Mouse (Mus musculus) neural tube, embryonic 14.5 days (tissue): ENCODE results near the gene Rps6kc1. TPM values are rescaled to one million over a fixed set of nuclear protein-coding genes. Genes with fewer than 3 reads are reported as not detected.
A peak's percentile ranks its signal among the peaks of the same experiment; 100 is the strongest.
"Not testable (repeated sequence)": the region's sequence is repeated elsewhere in the genome, so short reads cannot be mapped to it uniquely, and the experiment has no call there.

ENCODE experiments used
- ATAC-seq: fragments of 200-750 bp; cut with Nextera tagmentation; 2 replicates; pipeline ENCODE4 v1.8.0; 2017; ENCODE audit warnings: low read depth, mild to moderate bottlenecking, moderate TSS enrichment, moderate library complexity
- H3K27ac ChIP-seq: fragments of 300-500 bp; sonication (generic); 2 replicates; pipeline ENCODE4 v1.5.1; 2014; ENCODE audit warnings: low read depth, mild to moderate bottlenecking, control low read depth, low read length, moderate library complexity, mixed read lengths
- H3K27me3 ChIP-seq: fragments of 300-500 bp; sonication (generic); 2 replicates; pipeline ENCODE4 v1.6.1; 2014; ENCODE audit warnings: low read length; ENCODE audit not compliant: control insufficient read depth, insufficient read depth
- H3K36me3 ChIP-seq: fragments of 300-500 bp; sonication (generic); 2 replicates; pipeline ENCODE4 v1.6.1; 2014; ENCODE audit warnings: low read length, mixed read lengths; ENCODE audit not compliant: control insufficient read depth, insufficient read depth
- H3K4me1 ChIP-seq: fragments of 300-500 bp; sonication (generic); 2 replicates; pipeline ENCODE4 v1.6.1; 2014; ENCODE audit warnings: low read length; ENCODE audit not compliant: control insufficient read depth, insufficient read depth
- H3K4me2 ChIP-seq: fragments of 300-500 bp; sonication (generic); 2 replicates; pipeline ENCODE4 v1.6.1; 2014; ENCODE audit warnings: mild to moderate bottlenecking, low read depth, low read length, control low read depth
- H3K4me3 ChIP-seq: fragments of 300-500 bp; sonication (generic); 2 replicates; pipeline ENCODE4 v1.5.1; 2014; ENCODE audit warnings: low read depth, low read length, control low read depth, mixed read lengths
- H3K9ac ChIP-seq: fragments of 300-500 bp; sonication (generic); replicated peaks from 2 replicates; pipeline ENCODE4 v1.6.1; 2014; ENCODE audit warnings: low read depth, mild to moderate bottlenecking, control low read depth, low read length, mixed read lengths
- H3K9me3 ChIP-seq: fragments of 300-500 bp; sonication (generic); 2 replicates; pipeline ENCODE4 v1.6.1; 2016; ENCODE audit warnings: low read length; ENCODE audit not compliant: control insufficient read depth
- WGBS: fragments of 180-500 bp; shearing (Covaris S2); extraction: QIAGEN DNeasy Blood & Tissue Kit; methylation state at CpG from one replicate; pipeline ENCODE4 v1.1.7; 2014; 5-methylcytosine and 5-hydroxymethylcytosine counted together
- polyA plus RNA-seq: library from polyadenylated mRNA; unstranded; fragments of >200 nt; fragmentation: Nextera tagmentation; extraction: Ambion mirVana; gene quantifications from 2 replicates; pipeline ENCODE4 v1.2.1, GENCODE M21; 2014

Rps6kc1 gene
- polyA plus RNA-seq, 1 experiment from 2014 or later, result 27.6 TPM

GRCm38 (mm10) chr1:190930181-190930580, 18.6 kb upstream of the Rps6kc1 start:
- H3K9ac ChIP-seq, result no peak overlapping the region
- no peak overlapping the region for H3K4me2 ChIP-seq
- peaks cover 6% of the 10 kb centered on the region; the same call in 1 of the 2 replicates for H3K36me3 ChIP-seq
- H3K27me3 ChIP-seq, result no peaks in the 10 kb centered on the region
- H3K4me1 ChIP-seq, result peaks cover 16% of the 10 kb centered on the region
- no peak overlapping the region for H3K4me3 ChIP-seq
- no peak overlapping the region for H3K27ac ChIP-seq
- ATAC-seq, result no peak
- H3K9me3 ChIP-seq, result no peaks in the 10 kb centered on the region
- WGBS, result 84% methylated on average over 6 of the region's 6 CpGs

GRCm38 (mm10) chr1:190929010-190929695, 17.6 kb upstream of the Rps6kc1 start:
- H3K4me2 ChIP-seq, result peak overlapping the region; percentile 65
- H3K9me3 ChIP-seq, result no peaks in the 10 kb centered on the region
- ATAC-seq, result no peak
- peak overlapping the region; percentile 69 for H3K4me3 ChIP-seq
- H3K27me3 ChIP-seq, result no peaks in the 10 kb centered on the region
- H3K27ac ChIP-seq, result peak overlapping the region; percentile 99
- peak overlapping the region; percentile 93 for H3K9ac ChIP-seq
- 8% methylated on average over 26 of the region's 27 CpGs for WGBS
- H3K36me3 ChIP-seq, result no peaks in the 10 kb centered on the region
- peaks cover 16% of the 10 kb centered on the region for H3K4me1 ChIP-seq

DNA sequence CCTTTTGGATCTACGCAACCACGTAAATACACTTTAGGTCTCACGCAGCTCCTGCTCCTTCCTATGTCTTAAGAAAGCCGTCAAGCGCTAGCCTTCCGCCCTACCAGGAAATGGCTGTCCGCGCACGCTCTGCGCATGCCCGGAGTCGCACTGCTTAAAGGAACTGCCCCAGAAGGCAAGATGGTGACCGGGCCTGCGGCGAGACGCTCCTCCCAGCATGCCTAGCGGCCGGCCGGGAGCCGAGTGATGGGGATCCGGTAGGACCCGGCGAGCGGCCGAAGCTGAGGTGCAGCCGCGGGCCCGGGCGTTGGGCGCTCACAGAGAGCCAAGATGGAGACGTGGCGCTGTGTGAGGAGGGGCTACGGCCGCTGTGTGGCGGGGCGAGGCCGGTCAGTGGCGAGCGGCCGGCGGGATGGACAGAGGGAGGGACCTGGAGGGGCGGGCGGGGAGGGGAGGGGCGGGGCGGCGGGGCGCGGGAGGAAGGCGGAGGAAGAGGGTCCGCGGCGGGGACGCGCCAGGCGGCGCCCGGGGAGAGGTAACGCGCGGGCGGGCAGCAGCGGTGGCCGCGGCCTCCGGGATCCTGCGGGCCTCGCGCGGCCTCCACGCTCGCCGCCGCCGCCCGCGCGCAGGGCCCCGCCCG, 16.9 kb upstream of the Rps6kc1 start:
- H3K4me3 ChIP-seq, result peak overlapping the region; percentile 69
- no peaks in the 10 kb centered on the region for H3K36me3 ChIP-seq
- peak overlapping the region; percentile 99 for H3K27ac ChIP-seq
- no peaks in the 10 kb centered on the region for H3K27me3 ChIP-seq
- H3K9ac ChIP-seq, result peak overlapping the region; percentile 93
- H3K4me1 ChIP-seq, result peaks cover 16% of the 10 kb centered on the region
- peak; percentile 98 for ATAC-seq
- H3K9me3 ChIP-seq, result no peaks in the 10 kb centered on the region
- WGBS, result under 1% methylated on average over 61 of the region's 79 CpGs
- H3K4me2 ChIP-seq, result peak overlapping the region; percentile 75

GRCm38 (mm10) chr1:190927751-190928369, 16.3 kb upstream of the Rps6kc1 start:
- WGBS, result 21% methylated on average over 16 of the region's 16 CpGs
- peak overlapping the region; percentile 99 for H3K27ac ChIP-seq
- peaks cover 16% of the 10 kb centered on the region for H3K4me1 ChIP-seq
- no peaks in the 10 kb centered on the region for H3K9me3 ChIP-seq
- ATAC-seq, result peak; percentile 29
- no peaks in the 10 kb centered on the region for H3K36me3 ChIP-seq
- H3K27me3 ChIP-seq, result no peaks in the 10 kb centered on the region
- peak overlapping the region; percentile 75 for H3K4me2 ChIP-seq
- peak overlapping the region; percentile 93 for H3K9ac ChIP-seq
- H3K4me3 ChIP-seq, result peak overlapping the region; percentile 69

DNA sequence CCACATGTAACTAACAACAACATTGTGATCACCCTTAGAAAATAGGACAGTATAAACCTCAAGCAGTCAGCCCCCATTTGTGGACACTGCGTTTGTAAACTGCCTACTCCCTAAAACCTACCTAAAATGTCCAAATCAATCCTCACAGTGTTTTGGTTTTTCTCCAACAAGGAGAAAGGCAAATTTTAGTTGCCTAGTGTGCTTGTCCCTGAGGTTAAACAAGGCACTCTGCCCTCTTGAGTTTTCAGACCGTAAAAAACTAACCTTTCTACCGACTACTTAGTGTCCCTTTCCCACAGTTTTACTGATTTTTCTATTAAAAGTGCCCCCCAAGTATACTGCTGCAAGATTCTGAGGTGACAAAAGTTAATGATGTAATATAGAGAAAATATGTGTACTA, 15.7 kb upstream of the Rps6kc1 start:
- H3K4me3 ChIP-seq, result peak overlapping the region; percentile 69
- H3K4me2 ChIP-seq, result peak overlapping the region; percentile 75
- no peaks in the 10 kb centered on the region for H3K9me3 ChIP-seq
- no peaks in the 10 kb centered on the region for H3K36me3 ChIP-seq
- ATAC-seq, result no peak
- H3K27me3 ChIP-seq, result no peaks in the 10 kb centered on the region
- 96% methylated on average over 3 of the region's 3 CpGs for WGBS
- no peak overlapping the region for H3K9ac ChIP-seq
- peaks cover 16% of the 10 kb centered on the region for H3K4me1 ChIP-seq
- no peak overlapping the region for H3K27ac ChIP-seq

DNA sequence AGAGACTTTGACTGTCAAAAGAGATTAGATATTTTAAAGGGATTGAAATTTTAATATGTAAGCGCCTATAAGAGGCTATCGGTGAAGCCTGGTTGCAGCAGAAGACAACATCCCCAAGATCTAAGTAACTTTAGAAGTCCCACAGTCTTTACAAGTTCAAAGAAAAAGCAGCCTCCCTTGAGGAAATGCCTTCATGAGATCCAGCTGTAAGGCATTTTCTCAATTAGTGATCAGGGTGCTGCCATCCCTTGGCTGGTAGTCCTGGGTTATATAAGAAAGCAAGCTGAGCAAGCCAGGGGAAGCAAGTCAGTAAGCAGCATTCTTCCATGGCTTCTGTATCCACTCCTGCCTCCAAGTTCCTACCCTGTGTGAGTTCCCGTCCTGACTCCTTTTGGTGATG, 13.2 kb upstream of the Rps6kc1 start, which contains the start of gene Angel2:
TSS of gene Angel2 (plus strand) at position 301 of the 400 bp plus-strand sequence.
- not testable (repeated sequence) for H3K4me2 ChIP-seq, H3K27me3 ChIP-seq, ATAC-seq, H3K27ac ChIP-seq, H3K4me3 ChIP-seq, H3K36me3 ChIP-seq, H3K9me3 ChIP-seq, H3K9ac ChIP-seq
- peaks cover 12% of the 10 kb centered on the region for H3K4me1 ChIP-seq
- WGBS, result 90% methylated on average over 3 of the region's 3 CpGs

- no peaks in the 10 kb centered on the region for H3K4me1 ChIP-seq
- no peaks in the 10 kb centered on the region for H3K9me3 ChIP-seq
- H3K4me2 ChIP-seq, result no peak overlapping the region
- H3K4me3 ChIP-seq, result no peak overlapping the region
- no peaks in the 10 kb centered on the region for H3K27me3 ChIP-seq
- no peak overlapping the region for H3K27ac ChIP-seq
- no peak overlapping the region for H3K9ac ChIP-seq
- no peaks in the 10 kb centered on the region for H3K36me3 ChIP-seq
- ATAC-seq, result no peak
- 70% methylated on average over 8 of the region's 8 CpGs for WGBS
Measured at GRCm38 (mm10) chr1:190919725-190920469, 8.3 kb upstream of the Rps6kc1 start.

DNA sequence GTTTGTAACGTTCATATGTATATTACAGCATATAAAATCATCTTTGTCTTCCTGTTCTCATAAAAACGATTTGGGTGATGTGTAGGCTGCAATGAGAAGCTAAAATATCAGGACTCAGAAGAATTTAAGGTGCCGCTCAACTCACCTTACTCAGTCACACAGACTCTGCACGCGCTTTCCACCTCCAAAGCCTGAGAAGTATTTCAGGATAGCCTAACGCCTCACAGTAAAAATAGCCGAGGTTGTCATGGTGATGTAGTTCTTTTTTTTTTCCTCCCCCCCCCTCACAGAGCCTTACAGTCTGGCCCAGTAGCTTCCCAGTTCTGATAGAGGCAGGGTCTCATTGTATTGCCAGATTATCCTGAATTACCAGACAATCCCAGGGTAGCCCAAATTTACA, 7.4 kb upstream of the Rps6kc1 start:
- Histone ChIP-seq H3K36me3 (no peaks in the 10 kb centered on the region), H3K27ac (no peak overlapping the region), H3K4me2 (no peak overlapping the region), H3K4me3 (no peak overlapping the region), H3K4me1 (no peaks in the 10 kb centered on the region), H3K9ac (no peak overlapping the region), H3K9me3 (no peaks in the 10 kb centered on the region), H3K27me3 (no peaks in the 10 kb centered on the region)
- WGBS, result 63% methylated on average over 7 of the region's 7 CpGs
- ATAC-seq, result no peak
